10 mouse cellular contexts compared by ENCODE assay signal in genomic region chr13:110039779-110040498, GRCm38 (mm10).
DNase-seq lines count a peak whose midpoint lies in the region; ATAC-seq and TF ChIP-seq lines count a peak whose summit lies in the region.
"Had no signal": no experiment of that assay in that cellular context is flagged by ENCODE, and none has a peak within 500 bp of the region (broad histone marks: within the 10 kb centered on the region; RNA-seq: fewer than 3 reads in every experiment).

No protein-coding gene starts in this region.

- H3K4me3 ChIP-seq in layer of hippocampus, adult 2 months, result no peak overlapping the region
- H3K4me3 ChIP-seq: liver, embryonic 13.5 days; stomach, embryonic 15.5 days had no signal

- H3K27ac ChIP-seq in layer of hippocampus, adult 2 months, result no peak overlapping the region
- H3K27ac ChIP-seq: liver, embryonic 13.5 days; stomach, embryonic 15.5 days had no signal

- peak; percentile 55 for ATAC-seq in granulocyte monocyte progenitor cell, adult 5-6 weeks (replicated peaks; ENCODE audit: poor library complexity, severe bottlenecking)
- ATAC-seq in megakaryocyte, adult 5-6 weeks (ENCODE audit: poor library complexity, severe bottlenecking), result peak; percentile 73

- peak; percentile 14 for DNase-seq in adrenal gland, adult 2 months
- DNase-seq in adrenal gland, adult 18-20 months (ENCODE audit: low spot score in 2 of 2), result no peak
- peak in 1 of 2 experiments; percentile 42 for DNase-seq in layer of hippocampus, adult 2 months (ENCODE audit: low spot score in 2 of 2)
- DNase-seq in layer of hippocampus, adult 8-10 months (ENCODE audit: low spot score in 2 of 2), result no peak
- peak; percentile 25 to 26 for DNase-seq in adrenal gland, postnatal 36 days
- peak; percentile 23 for DNase-seq in telencephalon, adult 2 months (ENCODE audit: low read depth, low spot score)
- DNase-seq: liver, embryonic 13.5 days had no signal

- TF ChIP-seq CTCF in layer of hippocampus, adult 2 months (conservative IDR thresholded peaks at IDR 0.05), result peak; percentile 85

Comparison
In these comparisons a context has a peak if more than half of its experiments do, and no peak if none do; other contexts are left out.
1. DNase-seq: peak in adrenal gland, adult 2 months (single experiment), adrenal gland, postnatal 36 days (2 of 2) and telencephalon, adult 2 months (single experiment); none in adrenal gland, adult 18-20 months (0 of 2) and layer of hippocampus, adult 8-10 months (0 of 2).